Mouse (Mus musculus) lung, postnatal 0 days (tissue): Measurements from ENCODE around the gene Basp1. TPM values are rescaled to one million over a fixed set of nuclear protein-coding genes. Genes with fewer than 3 reads are reported as not detected.

Experiments used
- ATAC-seq: fragments of 200-750 bp; cut with Nextera tagmentation; 2 replicates; pipeline ENCODE4 v1.8.0; 2017; ENCODE audit warnings: moderate library complexity
- DNase-seq: peaks from one replicate; pipeline ENCODE4 v3.0.0-alpha.2; 2016; ENCODE audit warnings: low spot score
- H3K27ac ChIP-seq: fragments of 300-500 bp; sonication (generic); 2 replicates; pipeline ENCODE4 v1.5.1; 2014; ENCODE audit warnings: antibody characterized with exemption, mild to moderate bottlenecking, low read length, mixed read lengths
- H3K27me3 ChIP-seq: fragments of 300-500 bp; sonication (generic); replicated peaks from 2 replicates; pipeline ENCODE4 v1.6.1; 2014; ENCODE audit warnings: low read length, mixed read lengths; ENCODE audit not compliant: insufficient read depth
- H3K36me3 ChIP-seq: fragments of 300-500 bp; sonication (generic); 2 replicates; pipeline ENCODE4 v1.6.1; 2014; ENCODE audit warnings: low read length, mixed read lengths; ENCODE audit not compliant: insufficient read depth
- H3K4me1 ChIP-seq: fragments of 300-500 bp; sonication (generic); 2 replicates; pipeline ENCODE4 v1.6.1; 2014; ENCODE audit warnings: antibody characterized with exemption, low read depth, low read length, mixed read lengths; ENCODE audit not compliant: insufficient read depth
- H3K4me2 ChIP-seq: fragments of 300-500 bp; sonication (generic); replicated peaks from 2 replicates; pipeline ENCODE4 v1.6.1; 2014; ENCODE audit warnings: low read depth, mild to moderate bottlenecking, low read length, moderate library complexity, mixed read lengths
- H3K4me3 ChIP-seq: fragments of 300-500 bp; sonication (generic); 2 replicates; pipeline ENCODE4 v1.5.1; 2014; ENCODE audit warnings: low read depth, low read length
- H3K9ac ChIP-seq: fragments of 300-500 bp; sonication (generic); replicated peaks from 2 replicates; pipeline ENCODE4 v1.6.1; 2014; ENCODE audit warnings: low read depth, mild to moderate bottlenecking
- H3K9me3 ChIP-seq: fragments of 300-500 bp; sonication (generic); 2 replicates; pipeline ENCODE4 v1.6.1; 2016; ENCODE audit warnings: low read length, mixed read lengths
- CTCF ChIP-seq: IDR thresholded peaks from 2 replicates; pipeline ENCODE4 v1.5.1; 2016; ENCODE audit warnings: antibody characterized with exemption, mild to moderate bottlenecking
- EP300 ChIP-seq: IDR thresholded peaks from 2 replicates; pipeline ENCODE4 v1.6.1; 2016; ENCODE audit warnings: antibody characterized with exemption, mild to moderate bottlenecking, control low read depth
- WGBS: fragments of 180-500 bp; shearing (Covaris S2); extraction: QIAGEN DNeasy Blood & Tissue Kit; methylation state at CpG from one replicate; pipeline ENCODE4 v1.1.7; 2014; 5-methylcytosine and 5-hydroxymethylcytosine counted together
- polyA plus RNA-seq: library from polyadenylated mRNA; unstranded; fragments of >200 nt; fragmentation: Nextera tagmentation; extraction: Ambion mirVana; gene quantifications from 2 replicates; pipeline ENCODE4 v1.2.1, GENCODE M21; 2015

Basp1 gene
- polyA plus RNA-seq, 1 experiment from 2014 or later = 7.1 TPM

DNA sequence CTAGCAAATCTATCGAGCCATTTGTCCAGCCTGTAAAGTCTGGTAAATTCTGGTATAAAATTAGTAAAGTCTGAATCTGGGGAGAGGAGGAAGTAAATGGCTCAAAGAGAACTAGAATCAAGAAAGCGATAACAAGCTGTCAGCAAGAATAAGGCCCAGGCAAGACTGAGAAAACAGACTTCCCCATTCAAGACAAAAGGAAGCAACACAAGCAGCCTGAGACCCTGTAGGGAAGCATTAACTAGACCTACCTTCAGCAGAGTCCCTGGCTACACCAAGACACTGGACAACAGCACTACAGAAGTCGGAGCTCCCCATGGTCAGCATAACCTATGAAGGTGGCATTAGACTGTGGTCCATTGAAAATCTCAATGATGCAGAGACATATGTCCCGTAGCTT, 91.9 kb downstream of the Basp1 start:
- no peak overlapping the region for H3K4me2 ChIP-seq
- H3K4me1 ChIP-seq = no peaks in the 10 kb centered on the region
- no peaks in the 10 kb centered on the region for H3K27me3 ChIP-seq
- no peak overlapping the region for H3K4me3 ChIP-seq
- no peak for DNase-seq
- H3K9ac ChIP-seq = no peak overlapping the region
- WGBS = 71% methylated on average over 4 of the region's 4 CpGs
- no peaks in the 10 kb centered on the region for H3K9me3 ChIP-seq
- ATAC-seq = no peak
- H3K36me3 ChIP-seq = no peaks in the 10 kb centered on the region
- TF ChIP-seq CTCF (no peak), EP300 (no peak)
- H3K27ac ChIP-seq = no peak overlapping the region

DNA sequence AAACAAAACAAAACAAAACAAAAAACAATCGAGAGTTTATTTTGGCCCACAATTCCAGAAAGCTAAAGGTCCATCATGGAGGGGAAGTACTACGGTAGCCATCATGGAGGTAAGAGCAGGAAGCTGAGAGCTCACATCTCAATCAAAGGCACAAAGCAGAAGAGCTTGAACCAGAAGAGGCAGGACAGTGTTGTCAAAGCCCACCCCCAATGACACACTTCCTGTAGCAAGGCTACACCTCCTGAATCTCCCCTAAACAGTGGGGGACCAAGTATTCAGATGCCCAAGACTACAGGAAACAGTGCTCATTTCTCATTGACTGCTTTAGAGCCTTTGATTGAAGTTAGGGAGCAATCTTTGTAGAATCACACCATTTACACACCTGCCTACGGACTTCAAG, 99.1 kb downstream of the Basp1 start:
- Histone ChIP-seq H3K27ac (no peak overlapping the region), H3K4me2 (no peak overlapping the region), H3K27me3 (no peaks in the 10 kb centered on the region), H3K9me3 (no peaks in the 10 kb centered on the region), H3K36me3 (no peaks in the 10 kb centered on the region), H3K4me3 (no peak overlapping the region), H3K4me1 (no peaks in the 10 kb centered on the region), H3K9ac (no peak overlapping the region)
- DNase-seq (no peak), ATAC-seq (no peak)
- TF ChIP-seq EP300 (no peak), CTCF (no peak)
- WGBS = 77% methylated on average over 3 of the region's 3 CpGs

Other genes starting within 250 kb of the Basp1 start
- gene Myo10, start 208.8 kb upstream of the Basp1 start, polyA plus RNA-seq = 17.3 and 20.2 TPM in 2 replicates